Mouse (Mus musculus) ES-Bruce4 (cell line): Measurements from ENCODE around the gene Vamp2.

Experiments used
- EP300 ChIP-seq: IDR thresholded peaks from 2 replicates; pipeline ENCODE4 v1.6.1; 2011; ENCODE audit warnings: low read depth, low read length; ENCODE audit not compliant: insufficient read depth
- POLR2A ChIP-seq: IDR thresholded peaks from one replicate; pipeline ENCODE4 v1.8.1; 2011; ENCODE audit warnings: low read length; ENCODE audit not compliant: insufficient read depth

DNA sequence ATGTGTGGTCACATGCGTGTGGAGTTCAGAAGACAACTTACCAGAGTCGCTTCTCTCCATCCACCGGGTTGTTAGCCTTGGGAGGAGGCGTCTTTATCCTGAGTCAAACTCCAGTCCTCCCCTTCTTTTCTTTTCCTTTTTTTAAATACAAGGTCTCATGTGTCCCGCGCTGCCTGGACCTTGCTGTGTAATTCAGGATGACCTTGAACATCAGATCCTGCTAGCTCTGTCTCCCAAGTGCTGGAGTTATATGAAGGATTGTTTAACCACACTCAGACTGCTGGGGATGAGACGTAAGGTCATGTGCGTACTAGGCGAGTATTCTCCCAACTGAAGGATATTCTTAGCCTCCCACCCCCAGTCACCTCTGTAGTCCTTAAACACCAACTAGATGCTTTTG is 11.0 kb upstream of the Vamp2 start:
- TF ChIP-seq POLR2A (no peak), EP300 (no peak)
